In genomic region chr5:118560385-118561085, GRCm38 (mm10) we compare ENCODE assay signal across 8 mouse cellular contexts. TPM values are rescaled to one million over a fixed set of nuclear protein-coding genes. Genes with fewer than 3 reads are reported as not detected.
DNase-seq lines count a peak whose midpoint lies in the region; ATAC-seq and TF ChIP-seq lines count a peak whose summit lies in the region.

Gene Med13l (plus strand): TSS chr5:118560679.

- TF ChIP-seq POLR2A in MEL (IDR thresholded peaks at IDR 0.05; ENCODE audit: control insufficient read depth in 1 of 2, insufficient read depth in 1 of 2, low read depth in 1 of 2, low read length in 2 of 2, poor library complexity in 1 of 2) = 0 out of 4 replicates have a peak, but pooled peaks of 1 of the 2 experiments have one; percentile 39

- H3K79me2 ChIP-seq in MEL (ENCODE audit: control insufficient read depth, insufficient read depth, low read length, poor library complexity) = peaks cover 52% of the 10 kb centered on the region

- H3K9me3 ChIP-seq in MEL (replicated peaks; ENCODE audit: insufficient read depth, low read length) = no peaks in the 10 kb centered on the region
- no peaks in the 10 kb centered on the region for H3K9me3 ChIP-seq in forebrain, embryonic 16.5 days (ENCODE audit: control insufficient read depth, low read length)

- H3K4me2 ChIP-seq in forebrain, embryonic 16.5 days (ENCODE audit: low read length) = peak within 1 kb of the TSS; percentile 71

- TF ChIP-seq EP300 in MEL (IDR thresholded peaks at IDR 0.05; ENCODE audit: low read depth in 1 of 2, low read length in 2 of 2) = no peak

- H3K4me3 ChIP-seq in MEL (ENCODE audit: control insufficient read depth in 1 of 2, insufficient read depth in 1 of 2, low read depth in 2 of 2, low read length in 2 of 2) = peak within 1 kb of the TSS; percentile 86 to 96
- H3K4me3 ChIP-seq in forebrain, embryonic 16.5 days (replicated peaks; ENCODE audit: low read length) = peak within 1 kb of the TSS; percentile 89

- peak; percentile 49 for ATAC-seq in forebrain, embryonic 16.5 days
- no peak for ATAC-seq in hematopoietic stem cell, adult 5-6 weeks (replicated peaks in 1 of 2; ENCODE audit: insufficient read depth in 1 of 2, low FRiP score in 2 of 2, low TSS enrichment in 1 of 2, low read depth in 1 of 2, poor library complexity in 2 of 2, severe bottlenecking in 2 of 2)

- H3K27me3 ChIP-seq in MEL (ENCODE audit: control insufficient read depth in 1 of 2, insufficient read depth in 2 of 2, low read length in 2 of 2) = no peaks in the 10 kb centered on the region
- no peaks in the 10 kb centered on the region for H3K27me3 ChIP-seq in forebrain, embryonic 16.5 days (replicated peaks; ENCODE audit: control insufficient read depth, insufficient read depth, low read length)

- peak within 1 kb of the TSS; percentile 74 for H3K27ac ChIP-seq in MEL (ENCODE audit: control insufficient read depth, low read depth, low read length)
- H3K27ac ChIP-seq in forebrain, embryonic 16.5 days (ENCODE audit: low read length) = peak within 1 kb of the TSS; percentile 98

- peaks cover 22 to 38% of the 10 kb centered on the region in 2 experiments for H3K4me1 ChIP-seq in MEL (ENCODE audit: control insufficient read depth in 1 of 2, insufficient read depth in 2 of 2, low read length in 2 of 2)
- H3K4me1 ChIP-seq in forebrain, embryonic 16.5 days (replicated peaks; ENCODE audit: control insufficient read depth, insufficient read depth, low read length) = peaks cover 29% of the 10 kb centered on the region

- no peak for TF ChIP-seq CTCF in MEL (IDR thresholded peaks at IDR 0.05 in 2 of 3, conservative IDR thresholded peaks at IDR 0.05 in 1 of 3; ENCODE audit: control insufficient read depth in 1 of 3, insufficient read depth in 1 of 3, low read depth in 2 of 3, low read length in 3 of 3, poor library complexity in 1 of 3, severe bottlenecking in 1 of 3)

- peaks cover 0 to 42% of the 10 kb centered on the region in 2 experiments; a peak in 2 of 4 replicates for H3K36me3 ChIP-seq in MEL (ENCODE audit: control insufficient read depth in 1 of 2, insufficient read depth in 2 of 2, low read length in 2 of 2)
- H3K36me3 ChIP-seq in forebrain, embryonic 16.5 days (ENCODE audit: control insufficient read depth, insufficient read depth) = no peaks in the 10 kb centered on the region

- peak; percentile 63 for DNase-seq in MEL (ENCODE audit: low read depth, low spot score)
- DNase-seq in cerebellum, adult 11 months = peak; percentile 49
- DNase-seq in layer of hippocampus, postnatal 10 days (ENCODE audit: low spot score in 2 of 2) = peak; percentile 55 to 72
- DNase-seq in lung, postnatal 25 days (ENCODE audit: low spot score) = peak; percentile 71
- DNase-seq in retina, embryonic 14.5 days (ENCODE audit: low spot score) = peak; percentile 68
- peak; percentile 66 for DNase-seq in urinary bladder, adult 2 months (ENCODE audit: low spot score)

- under 1% methylated on average over 55 of the region's 120 CpGs for WGBS in forebrain, embryonic 16.5 days

- peak within 1 kb of the TSS; percentile 94 for H3K9ac ChIP-seq in MEL (ENCODE audit: control insufficient read depth, low read depth, low read length, poor library complexity, severe bottlenecking)
- peak within 1 kb of the TSS; percentile 96 for H3K9ac ChIP-seq in forebrain, embryonic 16.5 days (replicated peaks; ENCODE audit: low read depth, low read length)

- TF ChIP-seq RAD21 in MEL (IDR thresholded peaks at IDR 0.05; ENCODE audit: low read depth, low read length) = no peak

TF ChIP-seq in MEL, 35 proteins besides CTCF, POLR2A, EP300 and RAD21:
- TF ChIP-seq MEF2A (IDR thresholded peaks at IDR 0.05; ENCODE audit: extremely low read depth, insufficient replicate concordance, low read depth, low read length, poor library complexity, severe bottlenecking) = no peak
- TF ChIP-seq ELF1 (IDR thresholded peaks at IDR 0.05; ENCODE audit: low read depth, low read length) = no peak
- no peak for TF ChIP-seq JUND (IDR thresholded peaks at IDR 0.05; ENCODE audit: low read depth, low read length)
- peak; percentile 73; the same call in 1 of the 2 replicates for TF ChIP-seq UBTF (IDR thresholded peaks at IDR 0.05; ENCODE audit: borderline replicate concordance, insufficient read depth, low read depth, low read length)
- TF ChIP-seq USF2 (IDR thresholded peaks at IDR 0.05; ENCODE audit: borderline replicate concordance in 1 of 2, insufficient read depth in 1 of 2, low read depth in 1 of 2, low read length in 2 of 2) = no peak
- TF ChIP-seq SMC3 (IDR thresholded peaks at IDR 0.05; ENCODE audit: low read depth, low read length) = no peak
- no peak for TF ChIP-seq TCF12 (IDR thresholded peaks at IDR 0.05; ENCODE audit: low read depth, low read length)
- no peak for TF ChIP-seq USF1 (IDR thresholded peaks at IDR 0.05; ENCODE audit: low read depth, low read length)
- TF ChIP-seq GATA1 (IDR thresholded peaks at IDR 0.05; ENCODE audit: low read depth, low read length) = no peak
- peak; percentile 12; the same call in 1 of the 2 replicates for TF ChIP-seq SIN3A (IDR thresholded peaks at IDR 0.05; ENCODE audit: low read length)
- TF ChIP-seq MAZ (IDR thresholded peaks at IDR 0.05; ENCODE audit: low read depth, low read length) = no peak

RNA-seq across cellular contexts. Expression of gene Med13l, which starts in this region (rescaled TPM):
- 13.4 and 13.8 TPM in 2 replicates for total RNA-seq in MEL (2012; rRNA removed)
- 10 to 100 TPM in 1 of 2 experiments, not detected in 1; 16.1 TPM for polyA plus RNA-seq in MEL (2012; ENCODE audit: insufficient read depth in 1 of 2, insufficient read length in 2 of 2, low read depth in 1 of 2, low replicate concordance in 2 of 2, missing spikeins in 1 of 2)
- polyA plus RNA-seq in forebrain, embryonic 16.5 days (2015; fragmentation: Nextera tagmentation; extraction: Ambion mirVana) = 24.9 and 25.8 TPM in 2 replicates
- 55.4 and 56.2 TPM in 2 replicates for total RNA-seq in hematopoietic stem cell, adult 5-6 weeks (2017)
- total RNA-seq in layer of hippocampus, postnatal 10 days (2021) = 10 to 100 TPM; 63.1 to 64.4 TPM
- 9.9 and 16.1 TPM in 2 replicates for polyA plus RNA-seq in urinary bladder, adult 2 months (2012; rRNA removed)
